Mouse (Mus musculus) neural tube, embryonic 12.5 days (tissue): Measurements from ENCODE around the gene Prdx6b. TPM values are rescaled to one million over a fixed set of nuclear protein-coding genes. Genes with fewer than 3 reads are reported as not detected.

ENCODE experiments used
- ATAC-seq: fragments of 200-750 bp; cut with Nextera tagmentation; 2 replicates; pipeline ENCODE4 v1.8.0; 2017; ENCODE audit warnings: low read depth, mild to moderate bottlenecking, moderate TSS enrichment, moderate library complexity; ENCODE audit not compliant: low FRiP score
- H3K27ac ChIP-seq: fragments of 300-500 bp; sonication (generic); 2 replicates; pipeline ENCODE4 v1.5.1; 2016
- H3K27me3 ChIP-seq: fragments of 300-500 bp; sonication (generic); replicated peaks from 2 replicates; pipeline ENCODE4 v1.6.1; 2016; ENCODE audit warnings: mild to moderate bottlenecking
- H3K36me3 ChIP-seq: fragments of 300-500 bp; sonication (generic); 2 replicates; pipeline ENCODE4 v1.6.1; 2016; ENCODE audit warnings: mild to moderate bottlenecking
- H3K4me1 ChIP-seq: fragments of 300-500 bp; sonication (generic); 2 replicates; pipeline ENCODE4 v1.6.1; 2016
- H3K4me2 ChIP-seq: fragments of 300-500 bp; sonication (generic); replicated peaks from 2 replicates; pipeline ENCODE4 v1.6.1; 2016; ENCODE audit warnings: mild to moderate bottlenecking
- H3K4me3 ChIP-seq: fragments of 300-500 bp; sonication (generic); 2 replicates; pipeline ENCODE4 v1.5.1; 2016
- H3K9ac ChIP-seq: fragments of 300-500 bp; sonication (generic); 2 replicates; pipeline ENCODE4 v1.6.1; 2016; ENCODE audit warnings: mild to moderate bottlenecking
- H3K9me3 ChIP-seq: fragments of 300-500 bp; sonication (generic); 2 replicates; pipeline ENCODE4 v1.6.1; 2016; ENCODE audit warnings: mild to moderate bottlenecking
- WGBS: fragments of 180-500 bp; shearing (Covaris S2); methylation state at CpG from one replicate; pipeline ENCODE4 v1.1.7; 2016; 5-methylcytosine and 5-hydroxymethylcytosine counted together
- polyA plus RNA-seq: library from polyadenylated mRNA; unstranded; fragments of >200 nt; fragmentation: Nextera tagmentation; extraction: Ambion mirVana; gene quantifications from 2 replicates; pipeline ENCODE4 v1.2.1, GENCODE M21; 2016

Gene Prdx6b
- polyA plus RNA-seq, result not detected in 2 replicates

GRCm38 (mm10) chr2:80292172-80292571 is at the start of gene Prdx6b:
Prdx6b (plus strand) TSS chr2:80292472.
- H3K27ac ChIP-seq, result no peak within 1 kb of the TSS
- H3K9ac ChIP-seq, result no peak within 1 kb of the TSS
- H3K27me3 ChIP-seq, result no peaks in the 10 kb centered on the region
- H3K4me1 ChIP-seq, result no peaks in the 10 kb centered on the region
- ATAC-seq, result no peak
- H3K9me3 ChIP-seq, result no peaks in the 10 kb centered on the region
- H3K36me3 ChIP-seq, result no peaks in the 10 kb centered on the region
- 84% methylated on average over 8 of the region's 8 CpGs for WGBS
- H3K4me2 ChIP-seq, result no peak within 1 kb of the TSS
- H3K4me3 ChIP-seq, result no peak within 1 kb of the TSS

DNA sequence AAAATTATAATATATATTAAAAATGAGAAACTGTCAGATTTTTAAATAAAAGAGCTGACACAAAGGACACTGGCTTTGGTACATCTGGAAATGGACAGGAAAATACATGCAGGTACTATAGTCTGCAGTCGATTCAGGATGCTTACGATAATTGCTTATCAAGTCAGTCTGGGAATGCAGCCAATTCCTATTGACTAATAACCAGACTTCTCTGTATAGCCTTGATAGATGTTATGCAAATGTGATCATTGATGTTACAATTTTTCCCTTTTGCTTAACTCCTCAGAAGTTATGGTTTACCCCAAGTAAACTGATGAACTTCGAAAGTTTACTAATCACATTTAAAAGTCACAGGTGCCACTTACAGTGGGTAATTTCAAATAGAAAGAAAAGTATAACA is 44.8 kb upstream of the Prdx6b start:
- H3K4me1 ChIP-seq, result no peaks in the 10 kb centered on the region
- WGBS, result 90% methylated on average over 3 of the region's 3 CpGs

GRCm38 (mm10) chr2:80247868-80248267 is 44.4 kb upstream of the Prdx6b start:
- Histone ChIP-seq H3K27me3 (no peaks in the 10 kb centered on the region), H3K36me3 (no peaks in the 10 kb centered on the region), H3K4me3 (no peak overlapping the region), H3K4me1 (no peaks in the 10 kb centered on the region), H3K27ac (no peak overlapping the region), H3K9ac (no peak overlapping the region), H3K9me3 (no peaks in the 10 kb centered on the region), H3K4me2 (no peak overlapping the region)
- ATAC-seq, result no peak

More for the DNA sequence above, 44.8 kb upstream of the Prdx6b start:
- H3K27ac ChIP-seq, result no peak overlapping the region
- no peaks in the 10 kb centered on the region for H3K9me3 ChIP-seq
- no peak overlapping the region for H3K9ac ChIP-seq
- no peak for ATAC-seq
- no peaks in the 10 kb centered on the region for H3K36me3 ChIP-seq
- H3K4me3 ChIP-seq, result no peak overlapping the region
- no peaks in the 10 kb centered on the region for H3K27me3 ChIP-seq
- no peak overlapping the region for H3K4me2 ChIP-seq

- Histone ChIP-seq H3K4me1 (no peaks in the 10 kb centered on the region), H3K9ac (no peak overlapping the region), H3K4me3 (no peak overlapping the region), H3K36me3 (no peaks in the 10 kb centered on the region), H3K4me2 (no peak overlapping the region), H3K9me3 (no peaks in the 10 kb centered on the region), H3K27me3 (no peaks in the 10 kb centered on the region), H3K27ac (no peak overlapping the region)
- 89% methylated on average over 3 of the region's 3 CpGs for WGBS
- ATAC-seq, result no peak
These were observed 32.2 kb upstream of the Prdx6b start for GRCm38 (mm10) chr2:80259888-80260672.

- Histone ChIP-seq H3K9me3 (no peaks in the 10 kb centered on the region), H3K27me3 (no peaks in the 10 kb centered on the region), H3K4me3 (no peak overlapping the region), H3K4me1 (no peaks in the 10 kb centered on the region), H3K27ac (no peak overlapping the region), H3K4me2 (peak overlapping the region; percentile 24; the same call in 1 of the 2 replicates), H3K36me3 (no peaks in the 10 kb centered on the region), H3K9ac (no peak overlapping the region)
- 18% methylated on average over 11 of the region's 11 CpGs for WGBS
- 0 out of 2 replicates have a peak, but pooled peaks have one; percentile 17 for ATAC-seq
These were observed 25.4 kb upstream of the Prdx6b start for GRCm38 (mm10) chr2:80266894-80267293.

DNA sequence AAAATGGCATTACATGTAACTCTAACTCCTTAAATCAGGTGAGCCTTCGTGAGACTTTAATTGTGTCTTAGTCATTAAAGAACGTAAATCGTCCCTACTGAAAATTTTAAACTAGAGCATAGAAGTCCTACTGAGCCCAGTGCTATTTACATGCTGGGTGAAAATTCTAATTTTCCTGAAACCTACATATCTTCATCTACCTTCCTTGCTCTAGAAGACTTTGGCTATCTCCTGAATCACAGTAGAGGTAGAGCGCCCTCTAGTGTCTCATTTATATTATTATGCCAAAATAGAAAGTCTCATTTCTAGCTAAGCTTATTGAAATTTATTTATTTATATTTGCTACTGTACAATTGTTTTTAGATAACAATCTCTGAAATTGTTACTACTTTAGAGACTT is 24.2 kb upstream of the Prdx6b start:
- Histone ChIP-seq H3K36me3 (no peaks in the 10 kb centered on the region), H3K4me3 (no peak overlapping the region), H3K27me3 (no peaks in the 10 kb centered on the region), H3K27ac (no peak overlapping the region), H3K9me3 (no peaks in the 10 kb centered on the region), H3K9ac (no peak overlapping the region), H3K4me2 (no peak overlapping the region), H3K4me1 (no peaks in the 10 kb centered on the region)
- ATAC-seq, result no peak
- 57% methylated on average over 4 of the region's 4 CpGs for WGBS

- H3K36me3 ChIP-seq, result no peaks in the 10 kb centered on the region
- H3K27ac ChIP-seq, result no peak overlapping the region
- no peak for ATAC-seq
- no peak overlapping the region for H3K4me2 ChIP-seq
- no peaks in the 10 kb centered on the region for H3K9me3 ChIP-seq
- no peak overlapping the region for H3K9ac ChIP-seq
- no peak overlapping the region for H3K4me3 ChIP-seq
- H3K27me3 ChIP-seq, result no peaks in the 10 kb centered on the region
- no peaks in the 10 kb centered on the region for H3K4me1 ChIP-seq
- WGBS, result 78% methylated on average over 1 of the region's 1 CpGs
These were observed 20.8 kb upstream of the Prdx6b start for GRCm38 (mm10) chr2:80271431-80271830.

DNA sequence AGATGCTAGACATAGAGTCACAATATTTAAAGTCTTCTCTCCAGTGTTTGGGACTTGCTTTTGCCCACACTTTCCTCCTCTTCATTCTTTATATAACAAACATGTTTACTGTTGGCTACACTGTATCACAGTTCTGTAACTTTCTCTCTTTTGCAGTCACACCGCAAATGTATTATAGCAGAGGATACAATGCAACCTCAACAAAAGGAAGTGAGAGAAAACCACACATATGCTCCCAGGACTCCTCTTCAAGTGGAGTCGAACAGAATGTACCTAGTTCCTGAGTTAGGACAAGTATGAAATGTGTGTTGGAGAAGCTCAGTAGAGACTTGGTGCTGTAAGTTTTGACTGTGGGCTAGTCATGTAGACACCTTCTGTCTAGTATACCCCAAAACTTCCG is 19.2 kb upstream of the Prdx6b start:
- Histone ChIP-seq H3K36me3 (no peaks in the 10 kb centered on the region), H3K27ac (no peak overlapping the region), H3K4me1 (no peaks in the 10 kb centered on the region), H3K9me3 (no peaks in the 10 kb centered on the region), H3K27me3 (no peaks in the 10 kb centered on the region), H3K9ac (no peak overlapping the region), H3K4me3 (no peak overlapping the region), H3K4me2 (no peak overlapping the region)
- no peak for ATAC-seq
- 90% methylated on average over 3 of the region's 3 CpGs for WGBS

GRCm38 (mm10) chr2:80273763-80274162 is 18.5 kb upstream of the Prdx6b start:
- Histone ChIP-seq H3K27me3 (no peaks in the 10 kb centered on the region), H3K27ac (no peak overlapping the region), H3K4me1 (no peaks in the 10 kb centered on the region), H3K9me3 (no peaks in the 10 kb centered on the region), H3K9ac (no peak overlapping the region), H3K4me3 (no peak overlapping the region), H3K36me3 (no peaks in the 10 kb centered on the region), H3K4me2 (no peak overlapping the region)
- 81% methylated on average over 4 of the region's 4 CpGs for WGBS
- no peak for ATAC-seq

- ATAC-seq, result no peak
- no peak overlapping the region for H3K4me3 ChIP-seq
These were observed 17.1 kb upstream of the Prdx6b start for GRCm38 (mm10) chr2:80275136-80275535.

DNA sequence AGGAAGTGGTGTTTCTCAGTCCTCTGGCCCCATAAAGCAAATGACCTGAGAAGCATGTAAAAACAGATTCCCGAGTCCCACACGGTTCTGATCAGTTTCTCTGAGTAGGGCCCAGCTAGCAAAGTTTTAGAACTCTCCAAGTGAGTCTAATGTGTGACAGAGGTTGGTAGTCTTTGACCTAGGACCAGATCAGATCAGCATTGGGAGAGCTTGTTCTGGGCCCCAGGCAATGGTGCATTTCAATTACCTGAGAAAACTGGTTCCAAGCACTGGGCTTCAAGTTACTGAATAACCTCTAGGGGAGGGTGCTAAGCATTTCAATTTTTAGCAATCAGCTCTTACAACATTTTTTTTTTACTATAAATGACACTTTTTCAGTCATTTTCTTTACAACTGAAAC is 10.1 kb upstream of the Prdx6b start:
- H3K27ac ChIP-seq, result no peak overlapping the region
- H3K4me1 ChIP-seq, result no peaks in the 10 kb centered on the region
- no peak overlapping the region for H3K4me2 ChIP-seq
- no peaks in the 10 kb centered on the region for H3K9me3 ChIP-seq
- H3K36me3 ChIP-seq, result no peaks in the 10 kb centered on the region
- no peaks in the 10 kb centered on the region for H3K27me3 ChIP-seq
- no peak overlapping the region for H3K4me3 ChIP-seq
- no peak overlapping the region for H3K9ac ChIP-seq
- 76% methylated on average over 2 of the region's 2 CpGs for WGBS
- no peak for ATAC-seq

More at GRCm38 (mm10) chr2:80275136-80275535, 17.1 kb upstream of the Prdx6b start:
- no peaks in the 10 kb centered on the region for H3K27me3 ChIP-seq
- H3K27ac ChIP-seq, result no peak overlapping the region
- H3K9ac ChIP-seq, result no peak overlapping the region
- no peaks in the 10 kb centered on the region for H3K4me1 ChIP-seq
- H3K36me3 ChIP-seq, result no peaks in the 10 kb centered on the region
- no peaks in the 10 kb centered on the region for H3K9me3 ChIP-seq
- WGBS, result 46% methylated on average over 2 of the region's 2 CpGs
- no peak overlapping the region for H3K4me2 ChIP-seq

DNA sequence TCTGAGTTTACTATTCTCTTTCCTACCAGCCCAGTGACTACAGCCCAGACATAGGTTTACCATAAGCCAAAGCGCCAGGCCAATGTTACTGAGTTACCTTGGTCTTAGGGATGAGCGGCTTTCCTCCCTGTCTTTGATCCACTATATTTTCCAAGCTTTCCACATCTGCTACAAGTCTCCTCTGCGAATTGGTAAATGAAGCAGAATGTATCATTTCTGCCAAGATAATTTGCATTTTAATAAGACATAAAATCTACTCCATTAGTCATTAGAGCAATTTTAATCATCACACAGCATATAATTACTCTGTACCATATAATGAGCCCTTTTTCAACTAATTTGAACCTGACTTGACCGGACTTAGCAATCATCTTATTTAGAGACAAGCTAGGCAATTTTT is 5.9 kb upstream of the Prdx6b start:
- no peak for ATAC-seq
- 85% methylated on average over 4 of the region's 4 CpGs for WGBS
- Histone ChIP-seq H3K27ac (no peak overlapping the region), H3K9me3 (no peaks in the 10 kb centered on the region), H3K27me3 (no peaks in the 10 kb centered on the region), H3K4me3 (no peak overlapping the region), H3K36me3 (no peaks in the 10 kb centered on the region), H3K4me1 (no peaks in the 10 kb centered on the region), H3K9ac (no peak overlapping the region), H3K4me2 (no peak overlapping the region)

GRCm38 (mm10) chr2:80298334-80298733 is 6.1 kb downstream of the Prdx6b start:
- WGBS, result 74% methylated on average over 3 of the region's 3 CpGs
- no peak for ATAC-seq
- Histone ChIP-seq H3K36me3 (no peaks in the 10 kb centered on the region), H3K4me2 (no peak overlapping the region), H3K9me3 (no peaks in the 10 kb centered on the region), H3K4me1 (no peaks in the 10 kb centered on the region), H3K27ac (no peak overlapping the region), H3K9ac (no peak overlapping the region), H3K27me3 (no peaks in the 10 kb centered on the region), H3K4me3 (no peak overlapping the region)
